In the genomic region with DNA sequence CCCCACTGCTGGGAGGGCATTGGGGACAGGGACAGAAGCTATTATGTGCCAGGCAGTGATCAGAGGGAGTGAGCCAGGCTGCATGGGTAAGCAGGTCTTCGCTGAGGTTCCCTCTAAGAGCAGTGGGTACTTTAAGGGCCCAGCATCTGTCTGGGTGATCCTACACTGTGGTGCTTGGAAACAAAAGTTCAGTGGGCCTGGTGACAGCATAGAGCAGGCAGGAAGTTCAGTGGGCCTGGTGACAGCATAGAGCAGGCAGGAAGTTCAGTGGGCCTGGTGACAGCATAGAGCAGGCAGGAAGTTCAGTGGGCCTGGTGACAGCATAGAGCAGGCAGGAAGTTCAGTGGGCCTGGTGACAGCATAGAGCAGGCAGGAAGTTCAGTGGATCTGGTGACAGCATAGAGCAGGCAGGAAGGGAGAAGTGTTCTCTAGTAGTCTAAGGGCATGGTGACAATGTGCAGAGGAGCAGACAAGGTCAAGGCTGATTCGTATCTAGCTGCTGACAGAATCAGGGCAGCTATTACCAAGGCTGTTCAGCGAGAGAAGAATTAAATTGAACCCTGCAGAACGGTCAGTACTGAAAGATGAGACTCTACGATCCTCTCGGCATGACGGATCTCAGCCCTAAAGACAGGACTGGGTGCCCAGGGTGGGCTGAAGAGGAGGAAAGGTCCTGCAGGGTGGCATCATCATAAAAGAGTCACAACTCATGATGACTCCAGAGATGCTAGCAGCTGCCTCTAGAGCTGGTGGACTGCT, we compare ENCODE assay signal across 11 mouse cellular contexts.
A peak's percentile ranks its signal among the peaks of the same experiment; 100 is the strongest.
DNase-seq lines count a peak whose midpoint lies in the region; ATAC-seq and TF ChIP-seq lines count a peak whose summit lies in the region.
"Had no signal": no experiment of that assay in that cellular context is flagged by ENCODE, and none has a peak within 500 bp of the region (broad histone marks: within the 10 kb centered on the region; RNA-seq: fewer than 3 reads in every experiment).

No protein-coding gene starts in this region.

- no peak overlapping the region for H3K9ac ChIP-seq in heart, embryonic 16.5 days (ENCODE audit: low read length)
- no peak overlapping the region for H3K9ac ChIP-seq in stomach, embryonic 14.5 days (replicated peaks; ENCODE audit: low read depth, low read length)
- H3K9ac ChIP-seq in stomach, postnatal 0 days (ENCODE audit: low read length) = no peak overlapping the region
- H3K9ac ChIP-seq in embryonic facial prominence, embryonic 13.5 days = 0 out of 2 replicates have a peak overlapping the region, but pooled peaks have one; percentile 21
- H3K9ac ChIP-seq: hindbrain, embryonic 12.5 days; stomach, embryonic 15.5 days had no signal

- no peak overlapping the region for H3K4me2 ChIP-seq in heart, embryonic 16.5 days (ENCODE audit: low read depth, low read length)
- no peak overlapping the region for H3K4me2 ChIP-seq in stomach, embryonic 14.5 days (replicated peaks; ENCODE audit: low read depth, low read length)
- no peak overlapping the region for H3K4me2 ChIP-seq in stomach, postnatal 0 days (replicated peaks; ENCODE audit: low read depth)
- no peak overlapping the region for H3K4me2 ChIP-seq in embryonic facial prominence, embryonic 13.5 days
- H3K4me2 ChIP-seq: hindbrain, embryonic 12.5 days; stomach, embryonic 15.5 days had no signal

- no peaks in the 10 kb centered on the region for H3K9me3 ChIP-seq in heart, embryonic 16.5 days (replicated peaks; ENCODE audit: control insufficient read depth, low read length)
- H3K9me3 ChIP-seq in stomach, embryonic 14.5 days (ENCODE audit: control insufficient read depth, low read depth, low read length) = no peaks in the 10 kb centered on the region
- H3K9me3 ChIP-seq in stomach, postnatal 0 days (ENCODE audit: control insufficient read depth, low read length) = no peaks in the 10 kb centered on the region
- H3K9me3 ChIP-seq in embryonic facial prominence, embryonic 13.5 days = no peaks in the 10 kb centered on the region
- H3K9me3 ChIP-seq: hindbrain, embryonic 12.5 days; stomach, embryonic 15.5 days had no signal

- 46% methylated on average over 7 of the region's 7 CpGs for WGBS in heart, embryonic 16.5 days
- WGBS in stomach, embryonic 14.5 days = 76% methylated on average over 7 of the region's 7 CpGs
- 71% methylated on average over 7 of the region's 7 CpGs for WGBS in stomach, postnatal 0 days
- 63% methylated on average over 7 of the region's 7 CpGs for WGBS in embryonic facial prominence, embryonic 13.5 days

- TF ChIP-seq EP300 in stomach, postnatal 0 days (optimal IDR thresholded peaks at IDR 0.05) = no peak

- no peak for DNase-seq in heart, postnatal 4 days
- DNase-seq in stomach, postnatal 0 days (ENCODE audit: low spot score) = no peak
- peak; percentile 31 for DNase-seq in thymus, postnatal 14 days
- no peak for DNase-seq in B cell, adult 2 months
- no peak for DNase-seq in layer of hippocampus, adult 11-12 months (ENCODE audit: low spot score)
- DNase-seq: cerebellum, postnatal 10 days had no signal

- no peak for ATAC-seq in heart, embryonic 16.5 days (replicated peaks; ENCODE audit: extremely low read depth, insufficient read depth, low FRiP score)
- ATAC-seq in stomach, embryonic 14.5 days (ENCODE audit: insufficient number of reproducible peaks, insufficient read depth, low FRiP score, low read depth) = no peak
- ATAC-seq in stomach, postnatal 0 days (ENCODE audit: low FRiP score, low TSS enrichment) = no peak
- ATAC-seq in embryonic facial prominence, embryonic 13.5 days (ENCODE audit: insufficient number of reproducible peaks, insufficient read depth, low FRiP score, low TSS enrichment, low read depth) = no peak

- H3K4me3 ChIP-seq in heart, embryonic 16.5 days (ENCODE audit: low read length) = no peak overlapping the region
- H3K4me3 ChIP-seq in stomach, embryonic 14.5 days (ENCODE audit: low read depth, low read length) = no peak overlapping the region
- H3K4me3 ChIP-seq in stomach, postnatal 0 days (ENCODE audit: low read depth, low read length) = no peak overlapping the region
- no peak overlapping the region for H3K4me3 ChIP-seq in embryonic facial prominence, embryonic 13.5 days
- H3K4me3 ChIP-seq: hindbrain, embryonic 12.5 days; stomach, embryonic 15.5 days had no signal

- no peaks in the 10 kb centered on the region for H3K27me3 ChIP-seq in heart, embryonic 16.5 days (ENCODE audit: control insufficient read depth, insufficient read depth, low read length)
- no peaks in the 10 kb centered on the region for H3K27me3 ChIP-seq in stomach, embryonic 14.5 days (ENCODE audit: control insufficient read depth, insufficient read depth, low read length)
- H3K27me3 ChIP-seq in stomach, postnatal 0 days (ENCODE audit: control insufficient read depth, insufficient read depth, low read length) = no peaks in the 10 kb centered on the region
- H3K27me3 ChIP-seq in embryonic facial prominence, embryonic 13.5 days = no peaks in the 10 kb centered on the region
- H3K27me3 ChIP-seq: hindbrain, embryonic 12.5 days; stomach, embryonic 15.5 days had no signal

- H3K4me1 ChIP-seq in heart, embryonic 16.5 days (ENCODE audit: control insufficient read depth, insufficient read depth, low read length) = peaks cover 5% of the 10 kb centered on the region; the same call in 1 of the 2 replicates
- H3K4me1 ChIP-seq in stomach, embryonic 14.5 days (ENCODE audit: control insufficient read depth, insufficient read depth, low read length) = no peaks in the 10 kb centered on the region; the same call in 1 of the 2 replicates
- no peaks in the 10 kb centered on the region for H3K4me1 ChIP-seq in stomach, postnatal 0 days (replicated peaks; ENCODE audit: control insufficient read depth, insufficient read depth)
- H3K4me1 ChIP-seq in embryonic facial prominence, embryonic 13.5 days = peaks cover 12% of the 10 kb centered on the region; the same call in 1 of the 2 replicates
- H3K4me1 ChIP-seq: hindbrain, embryonic 12.5 days had no signal

- peaks cover 3% of the 10 kb centered on the region; the same call in 1 of the 2 replicates for H3K36me3 ChIP-seq in heart, embryonic 16.5 days (ENCODE audit: control insufficient read depth, insufficient read depth)
- H3K36me3 ChIP-seq in stomach, embryonic 14.5 days (ENCODE audit: control insufficient read depth, insufficient read depth, low read length) = peaks cover 32% of the 10 kb centered on the region
- peaks cover 17% of the 10 kb centered on the region; the same call in 1 of the 2 replicates for H3K36me3 ChIP-seq in stomach, postnatal 0 days (ENCODE audit: control insufficient read depth, insufficient read depth, low read length)
- peaks cover 71% of the 10 kb centered on the region for H3K36me3 ChIP-seq in embryonic facial prominence, embryonic 13.5 days

- peak overlapping the region; percentile 70 for H3K27ac ChIP-seq in heart, embryonic 16.5 days (ENCODE audit: low read length)
- 0 out of 2 replicates have a peak overlapping the region, but pooled peaks have one; percentile 27 for H3K27ac ChIP-seq in stomach, embryonic 14.5 days (ENCODE audit: low read length)
- no peak overlapping the region for H3K27ac ChIP-seq in stomach, postnatal 0 days (replicated peaks)
- peak overlapping the region; percentile 8; the same call in 1 of the 2 replicates for H3K27ac ChIP-seq in embryonic facial prominence, embryonic 13.5 days
- H3K27ac ChIP-seq: hindbrain, embryonic 12.5 days; stomach, embryonic 15.5 days had no signal

- no peak for TF ChIP-seq CTCF in stomach, postnatal 0 days (IDR thresholded peaks at IDR 0.05; ENCODE audit: low read depth)
